Mouse (Mus musculus): Measurements from ENCODE around the gene Crtac1. TPM values are rescaled to one million over a fixed set of nuclear protein-coding genes. Genes with fewer than 3 reads are reported as not detected.

Crtac1 gene
- total RNA-seq, 1 experiment = 2.0 TPM

GRCm38 (mm10) chr19:42380981-42381373 is 50.6 kb downstream of the Crtac1 start:
- H3K4me3 ChIP-seq (ENCODE audit: insufficient read depth in 1 of 2, low read depth in 1 of 2, low read length in 2 of 2, poor library complexity in 1 of 2, severe bottlenecking in 1 of 2) = peak overlapping the region in 1 of 2 experiments; percentile 44; a peak in 1 of 4 replicates
- H3K27ac ChIP-seq (ENCODE audit: insufficient read depth, low read depth, low read length, poor library complexity, severe bottlenecking) = no peak overlapping the region
- DNase-seq (ENCODE audit: low read depth, low spot score) = no peak
- H3K4me1 ChIP-seq (ENCODE audit: control insufficient read depth in 2 of 2, insufficient read depth in 2 of 2, low read length in 2 of 2, poor library complexity in 1 of 2) = peaks cover 3 to 27% of the 10 kb centered on the region in 2 experiments; a peak in 3 of 4 replicates
- in situ Hi-C loops (cut with MboI; ENCODE audit: low sequenced_read_pairs in 2 of 2, unreplicated experiment in 2 of 2) = no loop called here
- TF ChIP-seq CHD2 (IDR thresholded peaks at IDR 0.05; ENCODE audit: low read depth, low read length) (no peak), MAFK (IDR thresholded peaks at IDR 0.05; ENCODE audit: insufficient read depth, low read depth, low read length) (no peak), HCFC1 (IDR thresholded peaks at IDR 0.05; ENCODE audit: borderline replicate concordance, insufficient read depth, low read length) (no peak), ZNF384 (IDR thresholded peaks at IDR 0.05; ENCODE audit: low read depth, low read length) (no peak), ZC3H11A (IDR thresholded peaks at IDR 0.05; ENCODE audit: borderline replicate concordance, low read depth, low read length) (no peak)
- no peaks in the 10 kb centered on the region for H3K9me3 ChIP-seq (ENCODE audit: control insufficient read depth, insufficient read depth, low read depth, low read length)
- H3K9ac ChIP-seq (ENCODE audit: insufficient read depth, low read depth, low read length, poor library complexity, severe bottlenecking) = no peak overlapping the region; the same call in 1 of the 2 replicates
- H3K36me3 ChIP-seq (ENCODE audit: control insufficient read depth, insufficient read depth, low read length, poor library complexity, severe bottlenecking) = no peaks in the 10 kb centered on the region

- in situ Hi-C loops (cut with MboI; ENCODE audit: low sequenced_read_pairs in 2 of 2, unreplicated experiment in 2 of 2) = no loop called here
- no peak overlapping the region; the same call in 1 of the 2 replicates for H3K9ac ChIP-seq (ENCODE audit: insufficient read depth, low read depth, low read length, poor library complexity, severe bottlenecking)
- H3K9me3 ChIP-seq (ENCODE audit: control insufficient read depth, insufficient read depth, low read depth, low read length) = no peaks in the 10 kb centered on the region
- TF ChIP-seq ZNF384 (IDR thresholded peaks at IDR 0.05; ENCODE audit: low read depth, low read length) = no peak
- TF ChIP-seq HCFC1 (IDR thresholded peaks at IDR 0.05; ENCODE audit: borderline replicate concordance, insufficient read depth, low read length) = no peak
- no peak for TF ChIP-seq CHD2 (IDR thresholded peaks at IDR 0.05; ENCODE audit: low read depth, low read length)
- no peak for TF ChIP-seq ZC3H11A (IDR thresholded peaks at IDR 0.05; ENCODE audit: borderline replicate concordance, low read depth, low read length)
- no peak for TF ChIP-seq MAFK (IDR thresholded peaks at IDR 0.05; ENCODE audit: insufficient read depth, low read depth, low read length)
- no peak overlapping the region for H3K27ac ChIP-seq (ENCODE audit: insufficient read depth, low read depth, low read length, poor library complexity, severe bottlenecking)
- H3K4me1 ChIP-seq (ENCODE audit: control insufficient read depth in 2 of 2, insufficient read depth in 2 of 2, low read length in 2 of 2, poor library complexity in 1 of 2) = peaks cover 3 to 24% of the 10 kb centered on the region in 2 experiments; a peak in 3 of 4 replicates
- peak overlapping the region; percentile 44 to 47; a peak in 3 of 4 replicates for H3K4me3 ChIP-seq (ENCODE audit: insufficient read depth in 1 of 2, low read depth in 1 of 2, low read length in 2 of 2, poor library complexity in 1 of 2, severe bottlenecking in 1 of 2)
- no peak for DNase-seq (ENCODE audit: low read depth, low spot score)
- no peaks in the 10 kb centered on the region for H3K36me3 ChIP-seq (ENCODE audit: control insufficient read depth, insufficient read depth, low read length, poor library complexity, severe bottlenecking)
Observed at GRCm38 (mm10) chr19:42380321-42380980, 51.1 kb downstream of the Crtac1 start.

GRCm38 (mm10) chr19:42379798-42380197 is 51.8 kb downstream of the Crtac1 start:
- Histone ChIP-seq H3K36me3 (ENCODE audit: control insufficient read depth, insufficient read depth, low read length, poor library complexity, severe bottlenecking) (no peaks in the 10 kb centered on the region), H3K4me3 (ENCODE audit: insufficient read depth in 1 of 2, low read depth in 1 of 2, low read length in 2 of 2, poor library complexity in 1 of 2, severe bottlenecking in 1 of 2) (no peak overlapping the region), H3K9ac (ENCODE audit: insufficient read depth, low read depth, low read length, poor library complexity, severe bottlenecking) (no peak overlapping the region), H3K9me3 (ENCODE audit: control insufficient read depth, insufficient read depth, low read depth, low read length) (no peaks in the 10 kb centered on the region), H3K27ac (ENCODE audit: insufficient read depth, low read depth, low read length, poor library complexity, severe bottlenecking) (no peak overlapping the region), H3K4me1 (ENCODE audit: control insufficient read depth in 2 of 2, insufficient read depth in 2 of 2, low read length in 2 of 2, poor library complexity in 1 of 2) (peaks cover 3 to 21% of the 10 kb centered on the region in 2 experiments; a peak in 3 of 4 replicates)
- no peak for DNase-seq (ENCODE audit: low read depth, low spot score)
- in situ Hi-C loops (cut with MboI; ENCODE audit: low sequenced_read_pairs in 2 of 2, unreplicated experiment in 2 of 2) = no loop called here
- no peak for TF ChIP-seq HCFC1 (IDR thresholded peaks at IDR 0.05; ENCODE audit: borderline replicate concordance, insufficient read depth, low read length)
- no peak for TF ChIP-seq ZC3H11A (IDR thresholded peaks at IDR 0.05; ENCODE audit: borderline replicate concordance, low read depth, low read length)

GRCm38 (mm10) chr19:42377206-42377605 is 54.4 kb downstream of the Crtac1 start:
- TF ChIP-seq CHD2 (IDR thresholded peaks at IDR 0.05; ENCODE audit: low read depth, low read length) (no peak), ZNF384 (IDR thresholded peaks at IDR 0.05; ENCODE audit: low read depth, low read length) (no peak), ZC3H11A (IDR thresholded peaks at IDR 0.05; ENCODE audit: borderline replicate concordance, low read depth, low read length) (no peak), MAFK (IDR thresholded peaks at IDR 0.05; ENCODE audit: insufficient read depth, low read depth, low read length) (no peak), HCFC1 (IDR thresholded peaks at IDR 0.05; ENCODE audit: borderline replicate concordance, insufficient read depth, low read length) (no peak)
- no peak for DNase-seq (ENCODE audit: low read depth, low spot score)
- Histone ChIP-seq H3K27ac (ENCODE audit: insufficient read depth, low read depth, low read length, poor library complexity, severe bottlenecking) (no peak overlapping the region), H3K9ac (ENCODE audit: insufficient read depth, low read depth, low read length, poor library complexity, severe bottlenecking) (no peak overlapping the region), H3K4me3 (ENCODE audit: insufficient read depth in 1 of 2, low read depth in 1 of 2, low read length in 2 of 2, poor library complexity in 1 of 2, severe bottlenecking in 1 of 2) (no peak overlapping the region), H3K9me3 (ENCODE audit: control insufficient read depth, insufficient read depth, low read depth, low read length) (no peaks in the 10 kb centered on the region), H3K36me3 (ENCODE audit: control insufficient read depth, insufficient read depth, low read length, poor library complexity, severe bottlenecking) (no peaks in the 10 kb centered on the region), H3K4me1 (ENCODE audit: control insufficient read depth in 2 of 2, insufficient read depth in 2 of 2, low read length in 2 of 2, poor library complexity in 1 of 2) (peaks cover 3 to 16% of the 10 kb centered on the region in 2 experiments; a peak in 3 of 4 replicates)
- in situ Hi-C loops (cut with MboI; ENCODE audit: low sequenced_read_pairs in 2 of 2, unreplicated experiment in 2 of 2) = no loop called here

Data from ES-E14 (cell line).